Mouse (Mus musculus) CD4-positive, CD25-positive, alpha-beta regulatory T cell, adult 9 weeks (primary cell): ENCODE results near the gene Kcna3. TPM values are rescaled to one million over a fixed set of nuclear protein-coding genes. Genes with fewer than 3 reads are reported as not detected.

Experiments used
- polyA plus RNA-seq: library from polyadenylated mRNA; unstranded; fragments of 100-300 nt; shearing (Covaris generic); gene quantifications from one replicate; pipeline ENCODE4 v1.2.1, GENCODE M21; 2017

Gene Kcna3
- 7.2 TPM for polyA plus RNA-seq

GRCm38 (mm10) chr3:107035521-107036457 lies at the start of gene Kcna3:
TSS of gene Kcna3 (plus strand) at chr3:107036169.

Other genes starting within 250 kb of the Kcna3 start
- gene Cd53, start 246.0 kb upstream of the Kcna3 start, polyA plus RNA-seq: 1,043 TPM
- not detected for gene Olfr266, start 209.9 kb upstream of the Kcna3 start, polyA plus RNA-seq
- gene Kcna2, start 65.0 kb downstream of the Kcna3 start, polyA plus RNA-seq: 1.0 TPM
- gene Kcna10, start 146.9 kb downstream of the Kcna3 start, polyA plus RNA-seq: not detected
- not detected for gene Cym, start 185.6 kb downstream of the Kcna3 start, polyA plus RNA-seq
- gene A630076J17Rik, start 194.4 kb downstream of the Kcna3 start, polyA plus RNA-seq: not detected
- 0.67 TPM for gene Prok1, start 203.5 kb downstream of the Kcna3 start, polyA plus RNA-seq
- gene Lamtor5, start 242.7 kb downstream of the Kcna3 start, polyA plus RNA-seq: 250 TPM